Mouse (Mus musculus): Measurements from ENCODE around the gene Cfap61. TPM values are rescaled to one million over a fixed set of nuclear protein-coding genes. Genes with fewer than 3 reads are reported as not detected.

Gene Cfap61
- polyA plus RNA-seq, 1 experiment from 2014 or later = 0.78 TPM

- Histone ChIP-seq H3K36me3 (replicated peaks) (no peaks in the 10 kb centered on the region), H3K9me3 (no peaks in the 10 kb centered on the region), H3K27ac (peak overlapping the region; percentile 76), H3K4me3 (no peak overlapping the region), H3K27me3 (ENCODE audit: poor library complexity, severe bottlenecking) (peaks cover 5% of the 10 kb centered on the region; the same call in 1 of the 2 replicates), H3K4me1 (peaks cover 33% of the 10 kb centered on the region)
- WGBS = 30% methylated on average over 6 of the region's 6 CpGs
- peak; percentile 48 for DNase-seq (ENCODE audit: extremely low spot score, low spot score)
Measured at GRCm38 (mm10) chr2:146083326-146083871, 148.8 kb downstream of the Cfap61 start.

- 98% methylated on average over 1 of the region's 1 CpGs for WGBS
- no peaks in the 10 kb centered on the region for H3K9me3 ChIP-seq
- H3K4me3 ChIP-seq = no peak overlapping the region
- H3K27me3 ChIP-seq (ENCODE audit: poor library complexity, severe bottlenecking) = 0 out of 2 replicates have a peak, but pooled peaks cover 8% of the 10 kb centered on the region
- no peaks in the 10 kb centered on the region for H3K36me3 ChIP-seq (replicated peaks)
- peaks cover 55% of the 10 kb centered on the region for H3K4me1 ChIP-seq
- no peak for DNase-seq (ENCODE audit: extremely low spot score, low spot score)
- no peak overlapping the region for H3K27ac ChIP-seq
Measured at GRCm38 (mm10) chr2:146087411-146087810, 152.8 kb downstream of the Cfap61 start.

- 39% methylated on average over 6 of the region's 6 CpGs for whole genome bisulfite sequencing
- DNase-seq (ENCODE audit: extremely low spot score, low spot score) = no peak
- no peak overlapping the region for H3K4me3 ChIP-seq
- peaks cover 41% of the 10 kb centered on the region for H3K4me1 ChIP-seq
- H3K36me3 ChIP-seq (replicated peaks) = no peaks in the 10 kb centered on the region
- H3K27me3 ChIP-seq (ENCODE audit: poor library complexity, severe bottlenecking) = 0 out of 2 replicates have a peak, but pooled peaks cover 8% of the 10 kb centered on the region
- no peaks in the 10 kb centered on the region for H3K9me3 ChIP-seq
- H3K27ac ChIP-seq = peak overlapping the region; percentile 48; the same call in 1 of the 2 replicates
Measured at GRCm38 (mm10) chr2:146089157-146089692, 154.6 kb downstream of the Cfap61 start.

- no peak overlapping the region for H3K27ac ChIP-seq
- H3K36me3 ChIP-seq (replicated peaks) = no peaks in the 10 kb centered on the region
- H3K4me3 ChIP-seq = no peak overlapping the region
- no peaks in the 10 kb centered on the region for H3K9me3 ChIP-seq
- 98% methylated on average over 5 of the region's 5 CpGs for WGBS
- H3K27me3 ChIP-seq (ENCODE audit: poor library complexity, severe bottlenecking) = peaks cover 20% of the 10 kb centered on the region
- no peak for DNase-seq (ENCODE audit: extremely low spot score, low spot score)
- peaks cover 42% of the 10 kb centered on the region for H3K4me1 ChIP-seq
Measured at GRCm38 (mm10) chr2:146097532-146097931, 162.9 kb downstream of the Cfap61 start.

- 39% methylated on average over 16 of the region's 16 CpGs for WGBS
- Histone ChIP-seq H3K9me3 (no peaks in the 10 kb centered on the region), H3K27me3 (ENCODE audit: poor library complexity, severe bottlenecking) (peaks cover 29% of the 10 kb centered on the region), H3K4me3 (peak overlapping the region; percentile 12; the same call in 1 of the 2 replicates), H3K36me3 (replicated peaks) (no peaks in the 10 kb centered on the region), H3K4me1 (peaks cover 42% of the 10 kb centered on the region), H3K27ac (peak overlapping the region; percentile 76)
- DNase-seq (ENCODE audit: extremely low spot score, low spot score) = peak; percentile 51
Measured at GRCm38 (mm10) chr2:146098853-146099717, 164.5 kb downstream of the Cfap61 start.

GRCm38 (mm10) chr2:146099838-146100237 lies 165.3 kb downstream of the Cfap61 start:
- Histone ChIP-seq H3K9me3 (no peaks in the 10 kb centered on the region), H3K27me3 (ENCODE audit: poor library complexity, severe bottlenecking) (peaks cover 29% of the 10 kb centered on the region), H3K4me3 (no peak overlapping the region), H3K4me1 (peaks cover 42% of the 10 kb centered on the region), H3K36me3 (replicated peaks) (no peaks in the 10 kb centered on the region), H3K27ac (no peak overlapping the region)
- no peak for DNase-seq (ENCODE audit: extremely low spot score, low spot score)
- WGBS = 84% methylated on average over 3 of the region's 3 CpGs

- peaks cover 46% of the 10 kb centered on the region for H3K4me1 ChIP-seq
- H3K4me3 ChIP-seq = no peak overlapping the region
- peaks cover 29% of the 10 kb centered on the region for H3K27me3 ChIP-seq (ENCODE audit: poor library complexity, severe bottlenecking)
- no peaks in the 10 kb centered on the region for H3K9me3 ChIP-seq
- 53% methylated on average over 10 of the region's 10 CpGs for WGBS
- H3K27ac ChIP-seq = no peak overlapping the region
- H3K36me3 ChIP-seq (replicated peaks) = no peaks in the 10 kb centered on the region
- no peak for DNase-seq (ENCODE audit: extremely low spot score, low spot score)
Measured at GRCm38 (mm10) chr2:146100489-146101060, 166.0 kb downstream of the Cfap61 start.

- no peak for DNase-seq (ENCODE audit: extremely low spot score, low spot score)
- no peaks in the 10 kb centered on the region for H3K9me3 ChIP-seq
- H3K27ac ChIP-seq = no peak overlapping the region
- WGBS = 90% methylated on average over 3 of the region's 3 CpGs
- H3K4me1 ChIP-seq = peaks cover 49% of the 10 kb centered on the region
- H3K4me3 ChIP-seq = no peak overlapping the region
- H3K27me3 ChIP-seq (ENCODE audit: poor library complexity, severe bottlenecking) = peaks cover 29% of the 10 kb centered on the region
- no peaks in the 10 kb centered on the region for H3K36me3 ChIP-seq (replicated peaks)
Measured at GRCm38 (mm10) chr2:146102600-146102999, 168.0 kb downstream of the Cfap61 start.

- WGBS = 87% methylated on average over 6 of the region's 6 CpGs
- Histone ChIP-seq H3K27ac (no peak overlapping the region), H3K4me1 (peaks cover 38% of the 10 kb centered on the region), H3K36me3 (replicated peaks) (no peaks in the 10 kb centered on the region), H3K9me3 (no peaks in the 10 kb centered on the region), H3K27me3 (ENCODE audit: poor library complexity, severe bottlenecking) (peaks cover 33% of the 10 kb centered on the region), H3K4me3 (no peak overlapping the region)
- no peak for DNase-seq (ENCODE audit: extremely low spot score, low spot score)
Measured at GRCm38 (mm10) chr2:146105341-146105740, 170.8 kb downstream of the Cfap61 start.

GRCm38 (mm10) chr2:146107980-146108379 lies 173.4 kb downstream of the Cfap61 start:
- Histone ChIP-seq H3K27ac (no peak overlapping the region), H3K4me3 (no peak overlapping the region), H3K4me1 (peaks cover 44% of the 10 kb centered on the region), H3K9me3 (no peaks in the 10 kb centered on the region), H3K27me3 (ENCODE audit: poor library complexity, severe bottlenecking) (peaks cover 8% of the 10 kb centered on the region), H3K36me3 (replicated peaks) (no peaks in the 10 kb centered on the region)
- WGBS = 91% methylated on average over 4 of the region's 4 CpGs
- no peak for DNase-seq (ENCODE audit: extremely low spot score, low spot score)

GRCm38 (mm10) chr2:146109921-146110320 lies 175.3 kb downstream of the Cfap61 start:
- Histone ChIP-seq H3K27me3 (ENCODE audit: poor library complexity, severe bottlenecking) (peaks cover 4% of the 10 kb centered on the region; the same call in 1 of the 2 replicates), H3K27ac (no peak overlapping the region), H3K4me3 (no peak overlapping the region), H3K36me3 (replicated peaks) (no peaks in the 10 kb centered on the region), H3K4me1 (peaks cover 44% of the 10 kb centered on the region), H3K9me3 (no peaks in the 10 kb centered on the region)
- WGBS = 83% methylated on average over 9 of the region's 9 CpGs
- DNase-seq (ENCODE audit: extremely low spot score, low spot score) = no peak

GRCm38 (mm10) chr2:146116282-146116681 lies 181.7 kb downstream of the Cfap61 start:
- Histone ChIP-seq H3K4me1 (peaks cover 36% of the 10 kb centered on the region), H3K27me3 (ENCODE audit: poor library complexity, severe bottlenecking) (0 out of 2 replicates have a peak, but pooled peaks cover 10% of the 10 kb centered on the region), H3K27ac (0 out of 2 replicates have a peak overlapping the region, but pooled peaks have one; percentile 66), H3K9me3 (no peaks in the 10 kb centered on the region), H3K36me3 (replicated peaks) (no peaks in the 10 kb centered on the region), H3K4me3 (no peak overlapping the region)
- peak; percentile 8 for DNase-seq (ENCODE audit: extremely low spot score, low spot score)
- 92% methylated on average over 6 of the region's 6 CpGs for WGBS

All from forebrain, embryonic 10.5 days (tissue).